Mouse (Mus musculus) skeletal muscle tissue, adult 2 months (tissue): ENCODE results near the gene Gprc5b.

ENCODE experiments used
- DNase-seq: peaks from one replicate; pipeline ENCODE4 v3.0.0-alpha.2; 2012; ENCODE audit warnings: low read depth, low spot score

The Gprc5b gene

GRCm38 (mm10) chr7:118990282-118990681 lies 4.7 kb downstream of the Gprc5b start:
- DNase-seq: no peak

GRCm38 (mm10) chr7:118989275-118989856 lies 5.6 kb downstream of the Gprc5b start:
- no peak for DNase-seq

DNA sequence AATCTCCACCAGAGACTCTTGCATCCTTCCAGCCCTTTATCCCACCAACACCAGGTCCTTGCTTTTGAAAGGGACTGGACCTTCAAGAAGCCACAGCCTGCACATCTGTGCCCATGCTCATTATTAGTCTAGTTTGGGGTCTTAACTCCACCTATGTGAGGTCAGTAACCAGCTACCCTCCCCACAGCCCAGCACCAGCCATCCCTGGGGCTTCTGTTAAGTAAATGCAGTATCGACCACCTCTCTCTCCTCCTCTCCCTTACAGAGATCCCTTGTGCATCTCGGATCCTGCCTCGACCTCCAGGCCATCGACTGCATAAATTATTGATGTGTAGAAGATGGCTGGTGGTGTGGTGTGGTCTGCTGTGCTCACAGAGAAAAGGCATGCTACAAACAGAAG lies 8.6 kb downstream of the Gprc5b start:
- no peak for DNase-seq

DNA sequence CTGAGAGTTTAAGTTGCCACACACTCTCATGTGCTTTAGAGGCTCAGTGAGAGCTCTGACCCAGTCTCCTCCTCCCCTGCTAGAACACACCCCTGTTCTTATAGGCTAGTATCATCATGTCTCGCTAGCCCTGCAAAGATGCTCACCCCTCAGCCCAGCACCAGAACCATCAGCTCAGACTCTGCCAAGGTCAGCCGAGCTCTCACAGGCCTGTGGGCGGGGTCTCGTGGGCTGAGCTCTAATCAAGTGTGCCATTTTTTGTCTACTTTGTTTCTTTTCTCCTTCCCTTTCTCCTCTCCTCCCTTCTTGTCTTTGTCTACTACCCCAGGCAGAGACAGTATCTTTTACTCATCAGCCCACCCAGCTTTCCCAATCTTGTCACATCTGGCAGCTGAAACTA lies 9.2 kb downstream of the Gprc5b start:
- DNase-seq: no peak

GRCm38 (mm10) chr7:118983961-118984360 lies 11.1 kb downstream of the Gprc5b start:
- peak; percentile 84 for DNase-seq

DNA sequence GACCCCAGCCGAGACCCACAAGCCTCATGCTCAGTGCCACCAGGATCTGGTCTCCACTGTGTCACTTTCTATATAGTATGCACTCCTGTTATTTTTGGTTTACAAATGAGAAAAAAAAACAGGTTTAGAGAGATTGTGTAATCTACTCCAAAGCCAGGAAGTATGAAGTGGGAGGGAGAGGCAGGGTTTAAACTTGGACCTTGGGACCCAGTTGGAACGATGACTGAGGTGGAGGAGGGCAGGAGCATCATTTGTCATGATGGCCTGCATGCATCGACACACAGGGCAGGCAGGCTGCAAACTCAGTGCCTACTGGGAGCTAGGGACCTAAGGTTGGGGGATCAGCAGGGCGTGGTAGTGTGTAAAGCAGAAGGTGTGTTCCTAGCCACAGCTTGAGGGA lies 12.4 kb downstream of the Gprc5b start:
- DNase-seq: no peak

- no peak for DNase-seq
Observed at GRCm38 (mm10) chr7:118981831-118982230, 13.2 kb downstream of the Gprc5b start.

DNA sequence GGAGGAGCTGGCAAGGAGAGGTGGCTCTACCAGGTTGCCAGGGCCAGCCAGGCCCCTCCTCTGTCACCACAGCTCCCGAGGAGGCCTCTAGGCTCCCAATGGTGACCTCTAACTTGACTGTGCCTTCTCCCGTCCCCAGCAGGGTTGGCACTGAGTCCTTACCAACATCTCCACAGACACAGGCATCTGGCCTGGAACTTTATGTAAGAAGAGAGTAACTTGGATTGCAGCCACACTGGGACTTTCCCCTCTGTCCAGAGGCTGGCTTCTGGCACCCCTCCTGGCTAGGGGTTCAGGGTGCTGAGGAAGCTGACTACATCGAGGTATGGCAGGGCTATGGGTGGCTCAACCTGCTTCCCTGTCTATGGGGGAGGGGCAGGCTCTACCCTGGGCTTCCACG lies 13.7 kb downstream of the Gprc5b start:
- peak; percentile 86 for DNase-seq

- DNase-seq: peak; percentile 85
Observed at GRCm38 (mm10) chr7:118979708-118980107, 15.3 kb downstream of the Gprc5b start.

DNA sequence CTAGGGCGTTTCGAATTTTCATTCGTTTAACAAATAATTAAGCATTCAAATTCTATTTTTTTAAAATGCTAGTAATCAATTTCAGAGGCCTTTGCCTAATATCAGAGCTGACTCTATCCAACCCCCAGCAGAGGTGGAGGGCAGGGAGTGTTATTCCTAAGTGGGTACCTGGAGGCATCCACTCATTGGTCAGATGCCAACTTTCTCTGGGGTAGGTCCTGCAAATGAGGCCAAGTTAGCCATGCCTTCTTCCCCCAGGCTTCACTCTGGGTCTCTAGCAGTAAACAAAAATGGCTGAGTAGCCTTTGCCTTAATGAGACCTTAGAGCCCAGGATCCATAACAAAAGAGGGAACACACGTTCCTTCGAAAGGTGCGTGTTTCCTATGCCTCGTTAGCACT lies 15.9 kb downstream of the Gprc5b start:
- no peak for DNase-seq

DNA sequence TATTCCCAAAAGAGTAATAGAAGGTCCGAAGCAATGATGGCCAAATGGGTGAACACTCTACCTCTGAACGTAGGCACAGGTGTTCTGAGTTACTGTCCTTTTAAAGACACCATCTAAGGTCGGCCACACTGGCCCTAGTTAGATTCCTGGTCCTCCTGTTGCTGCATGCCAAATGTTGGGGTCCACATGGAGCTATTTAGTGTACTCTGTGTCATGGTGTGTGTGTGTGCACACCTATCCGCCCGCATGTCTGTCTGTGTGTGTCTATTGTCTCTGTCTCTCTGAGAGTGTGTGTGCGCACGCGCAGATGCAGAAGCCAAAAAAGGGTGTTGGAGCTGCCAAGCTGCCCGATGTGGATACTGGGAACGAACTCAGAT lies 17.9 kb downstream of the Gprc5b start:
- no peak for DNase-seq

GRCm38 (mm10) chr7:118976414-118977166 lies 18.4 kb downstream of the Gprc5b start:
- DNase-seq: no peak

GRCm38 (mm10) chr7:118975837-118976236 lies 19.2 kb downstream of the Gprc5b start:
- DNase-seq: no peak

- no peak for DNase-seq
Observed at GRCm38 (mm10) chr7:118973377-118973776, 21.6 kb downstream of the Gprc5b start.

DNA sequence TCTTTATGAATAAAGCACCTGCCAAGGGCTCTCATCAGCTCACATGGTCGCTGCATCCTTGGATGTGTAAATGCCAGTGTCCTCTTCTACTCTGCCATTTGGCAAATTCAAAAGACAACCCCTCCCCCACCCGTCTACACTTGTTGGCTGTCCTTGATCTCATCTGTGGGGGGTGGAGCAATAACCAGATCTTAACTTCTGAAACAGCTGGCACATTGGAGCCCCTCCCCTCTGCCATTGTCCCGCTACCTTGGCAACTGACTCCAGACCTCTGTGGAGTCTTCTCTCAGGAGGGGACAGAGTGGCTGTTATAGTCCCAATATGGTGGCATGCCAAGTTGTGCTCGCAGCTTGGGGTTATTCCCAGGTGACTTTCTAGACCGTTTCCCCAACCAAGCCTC lies 22.7 kb downstream of the Gprc5b start:
- DNase-seq: no peak

DNA sequence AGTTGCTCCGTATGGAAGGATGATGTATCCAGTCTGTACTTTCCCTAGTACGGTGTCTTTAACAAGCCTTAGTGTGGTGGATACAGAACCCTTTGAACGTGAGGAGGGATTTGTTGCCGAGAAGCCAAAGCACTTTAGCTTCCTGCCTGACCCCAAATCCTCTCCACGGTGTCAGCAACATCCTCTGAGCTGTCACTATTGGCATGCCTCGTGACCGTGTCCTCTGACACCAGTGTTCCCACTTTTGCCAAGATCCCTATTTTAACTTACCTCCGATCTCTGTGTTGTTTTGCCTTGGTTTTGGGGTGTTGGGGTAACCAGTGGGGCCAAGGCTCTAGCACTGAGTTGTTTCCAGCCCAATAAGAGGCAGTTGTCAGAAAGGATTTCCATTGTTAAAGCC lies 23.5 kb downstream of the Gprc5b start:
- no peak for DNase-seq

DNA sequence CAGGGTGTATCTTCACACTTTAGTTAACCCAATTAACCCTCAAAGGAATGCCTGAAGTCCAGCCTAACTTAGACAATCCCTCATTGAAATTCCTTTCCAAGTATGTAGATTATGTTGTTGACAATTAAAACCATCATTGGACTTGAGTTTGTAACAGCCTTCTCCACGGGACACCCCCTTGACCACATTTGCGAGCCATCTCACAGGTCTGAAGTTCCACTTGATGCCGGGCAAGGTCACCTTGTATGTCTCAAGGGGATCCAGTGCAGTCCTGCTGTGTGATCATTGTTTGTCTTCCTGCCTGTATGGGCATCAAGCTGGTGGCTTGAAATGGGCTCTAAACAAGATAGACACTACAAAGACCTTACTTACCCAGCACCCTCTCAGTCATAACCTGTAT lies 26.1 kb downstream of the Gprc5b start:
- no peak for DNase-seq

- no peak for DNase-seq
Observed at GRCm38 (mm10) chr7:118965198-118965597, 29.8 kb downstream of the Gprc5b start.

- DNase-seq: no peak
Observed at GRCm38 (mm10) chr7:118964777-118965176, 30.2 kb downstream of the Gprc5b start.

DNA sequence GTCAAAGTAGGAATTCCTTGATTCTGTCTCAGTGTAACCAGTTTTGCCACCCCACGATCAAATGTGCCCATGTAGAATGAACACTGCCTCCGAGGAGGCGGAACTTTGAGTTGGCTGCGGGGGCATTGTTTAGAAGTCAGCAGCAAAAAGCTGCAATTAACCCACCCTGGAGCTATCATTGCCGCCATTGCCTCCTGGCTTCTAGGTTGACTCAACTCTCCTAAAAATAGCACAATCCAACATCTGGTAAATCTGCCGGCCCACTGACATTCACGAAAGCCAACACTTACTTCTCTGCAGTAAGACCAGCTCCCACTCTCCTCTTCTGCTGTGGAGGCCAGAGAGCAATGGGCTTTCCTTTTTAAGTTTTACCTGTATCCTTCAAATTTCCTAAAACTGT lies 35.8 kb downstream of the Gprc5b start:
- DNase-seq: no peak

GRCm38 (mm10) chr7:118956616-118957246 lies 38.3 kb downstream of the Gprc5b start:
- DNase-seq: no peak

DNA sequence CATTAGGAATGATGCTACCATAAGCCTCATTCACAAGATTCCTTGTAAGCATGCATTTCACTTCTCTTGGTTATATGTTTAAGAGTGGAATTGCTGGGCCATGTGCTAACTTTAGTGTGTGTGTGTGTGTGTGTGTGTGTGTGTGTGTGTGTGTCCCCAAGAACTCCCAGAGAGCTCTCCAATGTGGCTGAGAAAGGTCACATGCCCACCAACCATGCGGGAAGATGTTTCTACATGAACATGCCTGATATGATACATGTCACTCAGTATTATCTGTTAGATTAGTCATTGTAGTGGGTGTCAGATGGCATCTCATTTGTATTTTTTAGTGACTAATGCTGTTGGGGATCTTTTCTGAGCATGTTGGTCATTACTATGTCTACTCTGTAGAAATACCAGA lies 40.0 kb downstream of the Gprc5b start:
- no peak for DNase-seq

DNA sequence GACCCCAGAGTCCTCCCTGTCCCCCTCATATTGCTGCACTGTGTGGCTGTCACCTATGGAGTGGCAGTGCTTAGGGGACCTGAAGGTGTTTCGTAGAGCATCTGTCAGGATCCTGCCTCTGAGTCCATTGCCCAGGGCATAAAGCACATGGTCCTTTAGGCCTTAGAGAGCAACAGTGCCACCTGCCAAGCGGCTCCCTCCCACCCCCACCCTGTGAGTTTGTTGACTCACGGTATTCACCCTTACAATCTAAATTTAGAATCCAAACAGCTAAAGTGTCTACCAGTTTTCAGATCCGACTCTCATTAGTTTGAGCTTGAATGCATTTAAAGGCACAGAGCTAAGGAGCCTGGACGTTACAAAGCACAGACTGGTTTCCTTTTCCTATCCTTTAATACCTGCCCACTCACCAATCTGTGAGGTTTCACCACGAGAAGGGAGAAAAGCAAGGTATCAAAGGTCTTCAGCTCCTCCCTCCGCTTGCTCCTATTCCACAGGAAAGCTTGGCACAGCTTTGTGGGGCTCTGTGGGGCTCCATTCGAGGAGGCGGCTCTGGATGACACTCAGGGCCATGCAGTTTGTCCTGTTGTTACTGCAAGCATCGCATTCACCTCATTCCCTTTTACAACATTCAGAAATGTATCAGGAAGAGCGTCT lies 41.3 kb downstream of the Gprc5b start:
- peak; percentile 73 for DNase-seq
